Mouse (Mus musculus) heart, postnatal 10 days (tissue): ENCODE measurements around the gene Catsperg1. TPM values are rescaled to one million over a fixed set of nuclear protein-coding genes. Genes with fewer than 3 reads are reported as not detected.
"Not testable (repeated sequence)": the region's sequence is repeated elsewhere in the genome, so short reads cannot be mapped to it uniquely, and the experiment has no call there.

ENCODE experiments used
- DNase-seq, 2 experiments: peaks; one replicate each; pipeline ENCODE4 v3.0.0; 2021
- intact Hi-C: fragments of 180-260 bp; cut with DNase I; formaldehyde crosslinking; loops from one replicate; pipeline ENCODE4 v1.15.1; 2025
- total RNA-seq, 2 experiments: library from RNA; stranded (reverse); gene quantifications; 2 replicates each; pipeline ENCODE4 v1.2.3; 2021

Catsperg1 gene
- total RNA-seq, 2 experiments from 2014 or later = 0.45 to 0.67 TPM

- DNase-seq = peak; percentile 69
- intact Hi-C loops = no loop called here
These were observed 18.6 kb upstream of the Catsperg1 start, which contains the start of gene Kcnk6 for GRCm38 (mm10) chr7:29232247-29233013. TSS of gene Kcnk6 (minus strand) at chr7:29232515.

GRCm38 (mm10) chr7:29231517-29231916 lies 17.7 kb upstream of the Catsperg1 start:
- intact Hi-C loops = no loop called here

GRCm38 (mm10) chr7:29230560-29230959 lies 16.7 kb upstream of the Catsperg1 start:
- intact Hi-C loops = no loop called here
- no peak for DNase-seq

More at GRCm38 (mm10) chr7:29231517-29231916, 17.7 kb upstream of the Catsperg1 start:
- DNase-seq = peak in 1 of 2 experiments; percentile 24

GRCm38 (mm10) chr7:29228202-29228601 lies 14.4 kb upstream of the Catsperg1 start:
- DNase-seq = no peak
- intact Hi-C loops = no loop called here

- DNase-seq = no peak
- intact Hi-C loops = no loop called here
These were observed 11.7 kb upstream of the Catsperg1 start for GRCm38 (mm10) chr7:29225520-29225919.

- intact Hi-C loops = no loop called here
- DNase-seq = no peak
These were observed 11.0 kb upstream of the Catsperg1 start for GRCm38 (mm10) chr7:29224756-29225394.

GRCm38 (mm10) chr7:29214846-29215245 lies 1.0 kb upstream of the Catsperg1 start:
- intact Hi-C loops = no loop called here
- DNase-seq = no peak

- DNase-seq = no peak
- intact Hi-C loops = no loop called here
These were observed 401 bp upstream of the Catsperg1 start for GRCm38 (mm10) chr7:29214236-29214635.

- DNase-seq, intact Hi-C loops: not testable (repeated sequence)
These were observed 867 bp downstream of the Catsperg1 start for GRCm38 (mm10) chr7:29212775-29213560.

GRCm38 (mm10) chr7:29212199-29212765 lies 1.6 kb downstream of the Catsperg1 start:
- peak in 1 of 2 experiments; percentile 17 for DNase-seq
- intact Hi-C loops = no loop called here

GRCm38 (mm10) chr7:29211415-29212198 lies 2.2 kb downstream of the Catsperg1 start:
- peak; percentile 88 to 89 for DNase-seq
- intact Hi-C loops = no loop called here

GRCm38 (mm10) chr7:29211013-29211412 lies 2.8 kb downstream of the Catsperg1 start:
- DNase-seq, intact Hi-C loops: not testable (repeated sequence)

- DNase-seq = no peak
- intact Hi-C loops = no loop called here
These were observed 11.3 kb downstream of the Catsperg1 start for GRCm38 (mm10) chr7:29202577-29202976.

- intact Hi-C loops, DNase-seq: not testable (repeated sequence)
These were observed 19.6 kb downstream of the Catsperg1 start for GRCm38 (mm10) chr7:29194230-29194629.

- intact Hi-C loops = loop anchor here (2.0 kb wide), 2 partner anchors 57 to 115 kb away; partner anchors contain the start of gene Yif1b
These were observed 32.5 kb downstream of the Catsperg1 start for GRCm38 (mm10) chr7:29181323-29181722.

GRCm38 (mm10) chr7:29180854-29181236 lies 33.0 kb downstream of the Catsperg1 start:
- intact Hi-C loops = loop anchor here (2.0 kb wide), 2 partner anchors 58 to 116 kb away; partner anchors contain the start of gene Yif1b
- DNase-seq = no peak

More at GRCm38 (mm10) chr7:29181323-29181722, 32.5 kb downstream of the Catsperg1 start:
- DNase-seq = not testable (repeated sequence)

GRCm38 (mm10) chr7:29180077-29180853 lies 33.6 kb downstream of the Catsperg1 start, which contains the start of gene Psmd8:
TSS of gene Psmd8 (minus strand) at chr7:29180701.
- peak; percentile 96 to 98 for DNase-seq
- intact Hi-C loops = loop anchor here (2.0 kb wide), 2 partner anchors 59 to 117 kb away; partner anchors contain the start of gene Yif1b

GRCm38 (mm10) chr7:29179323-29179722 lies 34.5 kb downstream of the Catsperg1 start:
- intact Hi-C loops = loop anchor here (2.0 to 5.0 kb wide), 2 partner anchors 21 to 52 kb away; partner anchors contain the start of gene Ryr1
- DNase-seq = peak in 1 of 2 experiments; percentile 17
